Mouse (Mus musculus) forebrain, postnatal 0 days (tissue): ENCODE results near the gene Slc26a11. TPM values are rescaled to one million over a fixed set of nuclear protein-coding genes. Genes with fewer than 3 reads are reported as not detected.

Experiments
- ATAC-seq: fragments of 200-750 bp; cut with Nextera tagmentation; 2 replicates; pipeline ENCODE4 v1.8.0; 2017; ENCODE audit warnings: mild to moderate bottlenecking, moderate library complexity
- DNase-seq: peaks from one replicate; pipeline ENCODE4 v3.0.0-alpha.2; 2015
- H3K27ac ChIP-seq: fragments of 300-500 bp; sonication (generic); 2 replicates; pipeline ENCODE4 v1.5.1; 2014; ENCODE audit warnings: low read depth, mild to moderate bottlenecking, antibody characterized with exemption, low read length, moderate library complexity, mixed read lengths
- H3K27me3 ChIP-seq: fragments of 300-500 bp; sonication (generic); 2 replicates; pipeline ENCODE4 v1.6.1; 2014; ENCODE audit warnings: mild to moderate bottlenecking, low read length, mixed read lengths; ENCODE audit not compliant: insufficient read depth
- H3K36me3 ChIP-seq: fragments of 300-500 bp; sonication (generic); 2 replicates; pipeline ENCODE4 v1.6.1; 2014; ENCODE audit warnings: mild to moderate bottlenecking, moderate library complexity; ENCODE audit not compliant: insufficient read depth
- H3K4me1 ChIP-seq: fragments of 300-500 bp; sonication (generic); 2 replicates; pipeline ENCODE4 v1.6.1; 2014; ENCODE audit warnings: antibody characterized with exemption; ENCODE audit not compliant: insufficient read depth
- H3K4me2 ChIP-seq: fragments of 300-500 bp; sonication (generic); 2 replicates; pipeline ENCODE4 v1.6.1; 2014; ENCODE audit warnings: low read depth, mild to moderate bottlenecking, moderate library complexity
- H3K4me3 ChIP-seq: fragments of 300-500 bp; sonication (generic); 2 replicates; pipeline ENCODE4 v1.5.1; 2014; ENCODE audit warnings: low read depth, low read length, mixed read lengths
- H3K9ac ChIP-seq: fragments of 300-500 bp; sonication (generic); 2 replicates; pipeline ENCODE4 v1.6.1; 2014; ENCODE audit warnings: mild to moderate bottlenecking
- H3K9me3 ChIP-seq: fragments of 300-500 bp; sonication (generic); 2 replicates; pipeline ENCODE4 v1.6.1; 2016; ENCODE audit warnings: low read length
- CTCF ChIP-seq: sonication (generic); IDR thresholded peaks from 2 replicates; pipeline ENCODE4 v1.5.1; 2016; ENCODE audit warnings: antibody characterized with exemption, control low read depth, low read depth
- WGBS: fragments of 180-500 bp; shearing (Covaris S2); extraction: QIAGEN DNeasy Blood & Tissue Kit; methylation state at CpG from one replicate; pipeline ENCODE4 v1.1.7; 2014; 5-methylcytosine and 5-hydroxymethylcytosine counted together
- polyA plus RNA-seq: library from polyadenylated mRNA; unstranded; fragments of >200 nt; fragmentation: Nextera tagmentation; extraction: Ambion mirVana; gene quantifications from 2 replicates; pipeline ENCODE4 v1.2.1, GENCODE M21; 2015
- total RNA-seq: library from RNA; depleted of rRNA; stranded (reverse); fragments of >200 nt; gene quantifications from 2 replicates; pipeline ENCODE4 v1.2.3, GENCODE M21; 2014; rRNA removed

Gene Slc26a11
- 3.8 and 4.8 TPM in 2 replicates for total RNA-seq
- polyA plus RNA-seq, result 2.2 and 3.6 TPM in 2 replicates

DNA sequence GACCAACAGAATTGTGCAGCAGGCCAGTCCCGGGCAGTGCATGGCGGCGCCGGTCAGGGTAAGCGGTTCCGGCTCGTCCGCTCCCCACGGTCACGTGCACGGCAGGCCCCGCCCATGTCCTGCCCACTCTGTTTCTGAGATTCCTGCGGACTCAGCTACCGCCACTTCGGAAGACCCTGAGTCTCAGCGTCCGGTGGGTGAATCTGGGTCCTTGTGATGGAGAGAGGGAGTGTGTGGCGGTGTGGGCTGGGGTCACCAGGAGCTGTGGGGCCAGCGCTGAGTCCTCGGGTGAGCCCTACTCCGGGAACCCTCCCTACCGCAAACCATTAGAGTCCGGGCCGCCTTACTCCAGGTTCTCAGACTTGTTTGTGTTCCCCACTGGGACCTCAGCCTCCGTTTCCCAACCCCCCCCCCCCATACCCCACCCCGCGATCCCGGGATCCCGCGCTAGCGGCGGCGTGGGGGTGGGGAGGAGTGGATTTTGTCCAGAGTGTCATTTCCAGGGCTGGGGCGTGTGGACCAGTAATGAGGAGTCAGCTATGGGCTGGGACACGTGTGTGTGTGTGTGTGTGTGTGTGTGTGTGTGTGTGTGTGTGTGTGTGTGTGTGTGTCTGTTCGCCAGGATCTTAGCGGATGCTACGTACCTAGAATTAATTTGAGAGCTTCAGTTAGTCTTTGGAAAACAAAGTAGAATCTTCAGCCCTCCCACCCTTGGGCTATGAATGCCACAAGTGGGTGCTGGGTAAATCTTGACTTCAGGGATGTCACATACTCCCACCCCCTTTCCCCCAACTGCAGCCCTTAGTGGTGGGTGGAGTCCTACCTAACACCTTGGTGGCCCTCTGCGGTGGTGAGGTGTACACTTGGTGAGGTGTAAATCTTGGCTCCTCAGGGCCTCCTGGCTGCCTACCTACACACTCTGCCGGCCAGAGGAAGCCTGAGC is at the start of gene Slc26a11, which contains the start of gene Sgsh:
Slc26a11 (plus strand) TSS at position 115 of the 943 bp plus-strand sequence.
Sgsh (minus strand) TSS at position 94 of the 943 bp plus-strand sequence.
- peak; percentile 95 for ATAC-seq
- Histone ChIP-seq H3K27ac (no peak within 1 kb of the TSS; the same call in 1 of the 2 replicates), H3K27me3 (no peaks in the 10 kb centered on the region), H3K4me2 (peak within 1 kb of the TSS; percentile 95), H3K9ac (peak within 1 kb of the TSS; percentile 49), H3K4me3 (peak within 1 kb of the TSS; percentile 58), H3K4me1 (no peaks in the 10 kb centered on the region), H3K36me3 (no peaks in the 10 kb centered on the region), H3K9me3 (no peaks in the 10 kb centered on the region)
- no peak for TF ChIP-seq CTCF
- peak; percentile 69 for DNase-seq
- WGBS, result under 1% methylated on average over 37 of the region's 40 CpGs

DNA sequence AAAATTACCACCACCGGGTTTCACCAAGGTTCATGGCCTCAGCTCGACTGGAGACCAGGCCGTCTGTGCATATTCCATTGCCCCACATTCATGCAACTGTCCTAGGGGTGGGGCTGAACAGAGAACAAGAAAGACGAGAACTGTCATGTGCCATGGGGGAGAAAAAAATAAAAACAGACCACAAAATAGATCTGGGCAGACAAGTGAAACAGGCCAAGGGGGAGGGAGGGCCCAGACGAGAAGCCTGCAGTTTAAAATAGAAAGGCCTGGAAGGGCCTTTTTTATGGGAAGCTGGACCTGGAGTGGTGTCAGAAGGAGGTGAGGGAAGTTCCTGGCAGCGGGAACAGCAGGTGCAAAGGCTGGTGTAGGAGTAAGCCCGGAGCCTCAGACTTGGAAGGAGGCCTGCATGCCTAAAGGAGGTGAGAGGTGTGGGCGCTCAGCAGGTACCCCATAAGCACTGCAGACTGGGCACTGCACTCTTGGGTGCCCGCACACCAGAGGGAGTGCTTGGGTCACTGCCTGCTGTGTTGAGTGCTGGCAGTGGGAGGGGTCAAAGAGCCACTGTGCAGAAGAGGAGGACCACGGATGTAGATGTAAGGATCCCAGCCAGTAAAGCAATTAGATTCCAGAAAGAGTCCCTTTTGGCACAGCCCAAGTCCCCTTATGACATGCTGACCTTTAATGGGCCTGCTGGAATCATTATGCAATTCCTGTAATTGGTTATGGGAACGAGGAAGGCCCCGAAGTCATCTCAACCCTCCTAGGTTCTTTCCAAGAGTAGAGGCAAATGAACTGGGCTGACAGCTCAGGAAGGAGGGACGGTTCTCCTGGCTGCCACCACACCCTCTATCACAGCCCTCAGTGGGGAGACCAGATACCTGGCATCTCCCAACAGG is 48.3 kb upstream of the Slc26a11 start:
- Histone ChIP-seq H3K4me2 (no peak overlapping the region), H3K27ac (no peak overlapping the region), H3K9ac (no peak overlapping the region), H3K36me3 (no peaks in the 10 kb centered on the region), H3K4me1 (no peaks in the 10 kb centered on the region), H3K4me3 (no peak overlapping the region), H3K27me3 (no peaks in the 10 kb centered on the region; the same call in 1 of the 2 replicates), H3K9me3 (no peaks in the 10 kb centered on the region)
- 61% methylated on average over 13 of the region's 13 CpGs for WGBS
- DNase-seq (no peak), ATAC-seq (no peak)
- TF ChIP-seq CTCF, result no peak

DNA sequence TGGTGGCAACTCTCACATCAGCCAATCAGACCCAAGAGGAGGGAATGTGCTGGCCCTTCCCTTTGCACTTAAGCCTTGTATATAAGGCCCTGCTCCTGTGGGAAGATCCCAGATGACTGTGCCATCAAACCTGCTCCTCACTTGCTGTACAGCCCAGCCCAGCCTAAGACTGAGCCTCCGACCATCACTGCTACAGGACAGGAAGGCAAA is 47.8 kb upstream of the Slc26a11 start, which contains the start of gene Card14:
Card14 (plus strand) TSS at position 111 of the 210 bp plus-strand sequence.
- H3K4me3 ChIP-seq, result no peak within 1 kb of the TSS
- H3K9ac ChIP-seq, result no peak within 1 kb of the TSS
- H3K27ac ChIP-seq, result no peak within 1 kb of the TSS
- H3K9me3 ChIP-seq, result no peaks in the 10 kb centered on the region
- no peaks in the 10 kb centered on the region; the same call in 1 of the 2 replicates for H3K27me3 ChIP-seq
- no peaks in the 10 kb centered on the region for H3K4me1 ChIP-seq
- H3K36me3 ChIP-seq, result no peaks in the 10 kb centered on the region
- ATAC-seq (no peak), DNase-seq (no peak)
- no peak within 1 kb of the TSS for H3K4me2 ChIP-seq
- TF ChIP-seq CTCF, result no peak
- WGBS, result 71% methylated on average over 1 of the region's 1 CpGs

DNA sequence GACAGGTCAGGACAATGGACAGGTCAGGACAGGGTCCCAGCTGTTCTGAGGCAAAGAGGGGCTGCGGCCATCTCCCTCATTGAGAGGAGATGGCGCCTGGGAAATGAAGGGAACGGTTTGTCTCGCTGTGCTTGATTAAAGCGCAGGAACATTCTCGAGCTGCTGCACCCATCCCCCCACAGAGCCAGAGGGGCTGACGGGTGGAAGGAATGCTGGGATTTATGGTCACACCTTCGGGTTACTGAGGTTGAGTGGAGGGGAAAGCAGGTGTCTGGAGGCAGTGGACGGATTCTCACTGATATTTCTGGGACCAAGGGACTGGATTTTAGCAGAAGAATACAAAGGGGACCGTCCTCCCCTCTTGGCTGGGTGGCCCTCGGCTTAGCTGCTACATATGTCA is 47.4 kb upstream of the Slc26a11 start:
- Histone ChIP-seq H3K4me2 (no peak overlapping the region), H3K27me3 (no peaks in the 10 kb centered on the region; the same call in 1 of the 2 replicates), H3K4me3 (no peak overlapping the region), H3K9me3 (no peaks in the 10 kb centered on the region), H3K9ac (no peak overlapping the region), H3K27ac (no peak overlapping the region), H3K4me1 (no peaks in the 10 kb centered on the region), H3K36me3 (no peaks in the 10 kb centered on the region)
- DNase-seq (no peak), ATAC-seq (no peak)
- WGBS, result 35% methylated on average over 11 of the region's 11 CpGs
- TF ChIP-seq CTCF, result no peak

DNA sequence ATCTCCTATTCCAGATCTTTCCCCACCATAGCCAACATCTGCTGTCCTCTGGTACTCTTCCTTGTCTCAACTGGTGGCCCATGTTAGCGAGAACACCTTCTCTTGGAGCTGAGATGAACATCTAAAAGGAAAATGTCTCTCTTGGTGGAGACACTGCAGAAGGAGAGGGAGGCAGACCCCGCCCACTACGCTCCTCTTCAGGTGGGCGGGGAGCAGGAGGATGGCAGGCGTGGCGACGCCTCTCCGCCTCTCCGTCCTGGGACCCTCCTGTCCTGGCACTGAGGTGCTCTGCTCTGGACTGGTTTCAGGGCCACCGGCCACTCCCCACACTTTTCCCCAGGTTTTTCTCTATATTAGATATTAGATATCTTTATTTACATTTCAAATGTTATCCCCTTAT is 44.7 kb upstream of the Slc26a11 start:
- Histone ChIP-seq H3K4me3 (no peak overlapping the region), H3K36me3 (no peaks in the 10 kb centered on the region), H3K27me3 (no peaks in the 10 kb centered on the region; the same call in 1 of the 2 replicates), H3K4me1 (no peaks in the 10 kb centered on the region), H3K4me2 (no peak overlapping the region), H3K9ac (no peak overlapping the region), H3K27ac (no peak overlapping the region), H3K9me3 (no peaks in the 10 kb centered on the region)
- WGBS, result 11% methylated on average over 10 of the region's 10 CpGs
- no peak for DNase-seq
- ATAC-seq, result no peak
- no peak for TF ChIP-seq CTCF

DNA sequence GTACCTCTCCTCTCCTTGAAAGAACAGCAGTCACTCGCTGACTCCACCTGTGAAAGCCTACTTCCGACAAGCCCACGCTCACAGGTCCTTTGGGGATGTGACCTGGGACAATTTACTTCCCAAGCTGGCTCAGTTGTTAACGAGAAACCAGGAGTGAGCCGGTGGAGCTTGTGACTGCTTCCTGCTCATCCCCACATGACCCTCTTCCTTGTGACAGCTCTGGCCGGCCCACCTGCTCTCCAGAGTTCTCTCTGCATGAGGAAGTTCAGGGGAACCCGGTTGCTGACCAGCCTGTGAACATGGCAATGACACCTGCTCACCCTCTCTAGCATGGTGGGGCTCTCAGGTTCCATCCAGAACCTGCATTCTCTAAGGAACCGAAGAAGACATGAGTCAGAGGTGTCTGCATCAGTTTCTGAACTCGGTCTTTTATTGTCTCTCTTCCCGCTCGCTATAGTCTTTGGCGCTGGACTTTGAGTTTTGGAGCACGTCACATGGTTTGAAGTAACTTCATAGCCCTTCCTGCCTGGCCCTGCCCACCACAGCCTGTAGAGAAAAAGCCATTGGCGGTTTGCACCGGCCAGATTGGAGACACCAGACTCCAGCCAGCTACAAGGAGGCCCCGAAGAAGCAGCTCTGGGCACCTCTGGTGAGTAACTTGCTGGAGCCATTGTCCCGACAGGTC is 41.0 kb upstream of the Slc26a11 start:
- Histone ChIP-seq H3K27me3 (no peaks in the 10 kb centered on the region; the same call in 1 of the 2 replicates), H3K4me1 (no peaks in the 10 kb centered on the region), H3K36me3 (no peaks in the 10 kb centered on the region), H3K9ac (no peak overlapping the region), H3K4me2 (no peak overlapping the region), H3K4me3 (no peak overlapping the region), H3K9me3 (no peaks in the 10 kb centered on the region), H3K27ac (no peak overlapping the region)
- TF ChIP-seq CTCF, result no peak
- DNase-seq (no peak), ATAC-seq (no peak)
- 78% methylated on average over 17 of the region's 17 CpGs for WGBS
